Mouse (Mus musculus): Measurements from ENCODE around the gene Rptor.

The Rptor gene

GRCm38 (mm10) chr11:119814035-119814558 is 211.4 kb downstream of the Rptor start:
- ChIA-PET CTCF (interaction anchor here in 1 of 4 experiments (0.6 kb wide), 1 partner anchor 723 kb away, joined by 3 read pairs; no protein-coding TSS in a partner anchor), POLR2A (interaction anchor here in 1 of 4 experiments (1.0 to 1.3 kb wide), 3 partner anchors 11 to 122 kb away, joined by 3 read pairs; no protein-coding TSS in a partner anchor)

GRCm38 (mm10) chr11:119816798-119817361 is 214.2 kb downstream of the Rptor start:
- POLR2A ChIA-PET, result interaction anchor here in 2 of 4 experiments (0.7 to 1.0 kb wide), 2 partner anchors 78 to 207 kb away, joined by 3 to 5 read pairs; no protein-coding TSS in a partner anchor
- CTCF ChIA-PET, result interaction anchor here in 1 of 4 experiments (1.2 kb wide), 1 partner anchor 190 kb away, joined by 4 read pairs; no protein-coding TSS in a partner anchor

- CTCF ChIA-PET, result no interaction called here
- POLR2A ChIA-PET, result interaction anchor here in 1 of 4 experiments (1.6 kb wide), 1 partner anchor 16 kb away, joined by 4 read pairs; no protein-coding TSS in a partner anchor
Measured at GRCm38 (mm10) chr11:119817362-119817837, 214.7 kb downstream of the Rptor start.

GRCm38 (mm10) chr11:119817898-119818297 is 215.2 kb downstream of the Rptor start:
- ChIA-PET CTCF (no interaction called here), POLR2A (interaction anchor here in 1 of 4 experiments (1.6 kb wide), 1 partner anchor 15 kb away, joined by 4 read pairs; no protein-coding TSS in a partner anchor)

- ChIA-PET POLR2A (interaction anchor here in 2 of 4 experiments (1.1 to 1.3 kb wide), 3 partner anchors 10 to 57 kb away, joined by 3 read pairs; no protein-coding TSS in a partner anchor), CTCF (interaction anchor here in 1 of 4 experiments (0.5 kb wide), 1 partner anchor 522 kb away, joined by 4 read pairs; no protein-coding TSS in a partner anchor)
Measured at GRCm38 (mm10) chr11:119821514-119821913, 218.8 kb downstream of the Rptor start.

- POLR2A ChIA-PET, result interaction anchor here in 1 of 4 experiments (0.9 to 2.2 kb wide), 4 partner anchors 8 to 85 kb away, joined by 3 to 4 read pairs (median 4); no protein-coding TSS in a partner anchor
- CTCF ChIA-PET, result interaction anchor here in 2 of 4 experiments (0.6 kb wide), 2 partner anchors 202 to 1176 kb away, joined by 3 read pairs; no protein-coding TSS in a partner anchor
Measured at GRCm38 (mm10) chr11:119824072-119824649, 221.5 kb downstream of the Rptor start.

GRCm38 (mm10) chr11:119825783-119826182 is 223.1 kb downstream of the Rptor start:
- ChIA-PET CTCF (no interaction called here), POLR2A (interaction anchor here in 1 of 4 experiments (0.9 kb wide), 1 partner anchor 523 kb away, joined by 3 read pairs; no protein-coding TSS in a partner anchor)

- POLR2A ChIA-PET, result interaction anchor here in 1 of 4 experiments (0.9 kb wide), 1 partner anchor 523 kb away, joined by 3 read pairs; no protein-coding TSS in a partner anchor
- CTCF ChIA-PET, result no interaction called here
Measured at GRCm38 (mm10) chr11:119826239-119826638, 223.5 kb downstream of the Rptor start.

GRCm38 (mm10) chr11:119829116-119829515 is 226.4 kb downstream of the Rptor start:
- CTCF ChIA-PET, result no interaction called here
- POLR2A ChIA-PET, result interaction anchor here in 1 of 4 experiments (0.8 kb wide), 1 partner anchor 33 kb away, joined by 3 read pairs; no protein-coding TSS in a partner anchor

- POLR2A ChIA-PET, result interaction anchor here in 3 of 4 experiments (0.6 to 1.6 kb wide), 3 partner anchors 28 to 214 kb away, joined by 3 to 7 read pairs (median 4); no protein-coding TSS in a partner anchor
Measured at GRCm38 (mm10) chr11:119831682-119832081, 229.0 kb downstream of the Rptor start.

GRCm38 (mm10) chr11:119833311-119833710 is 230.6 kb downstream of the Rptor start:
- ChIA-PET CTCF (interaction anchor here in 1 of 4 experiments (0.7 kb wide), 1 partner anchor 1867 kb away, joined by 3 read pairs; no protein-coding TSS in a partner anchor), POLR2A (interaction anchor here in 2 of 4 experiments (0.8 to 1.1 kb wide), 4 partner anchors 8 to 188 kb away, joined by 3 to 4 read pairs (median 4); no protein-coding TSS in a partner anchor)

More at GRCm38 (mm10) chr11:119831682-119832081, 229.0 kb downstream of the Rptor start:
- CTCF ChIA-PET, result no interaction called here

GRCm38 (mm10) chr11:119833877-119834804 is 231.4 kb downstream of the Rptor start:
- ChIA-PET POLR2A (interaction anchor here in 2 of 4 experiments (0.8 to 1.1 kb wide), 3 partner anchors 9 to 189 kb away, joined by 3 to 4 read pairs (median 4); no protein-coding TSS in a partner anchor), CTCF (no interaction called here)

GRCm38 (mm10) chr11:119836326-119836725 is 233.6 kb downstream of the Rptor start:
- CTCF ChIA-PET, result interaction anchor here in 3 of 4 experiments (0.5 to 1.6 kb wide), 3 partner anchors 17 to 332 kb away, joined by 3 read pairs; no protein-coding TSS in a partner anchor
- POLR2A ChIA-PET, result interaction anchor here in 1 of 4 experiments (1.0 to 1.7 kb wide), 2 partner anchors 21 to 46 kb away, joined by 3 to 4 read pairs; no protein-coding TSS in a partner anchor

- CTCF ChIA-PET, result interaction anchor here in 1 of 4 experiments (1.2 kb wide), 1 partner anchor 334 kb away, joined by 3 read pairs; no protein-coding TSS in a partner anchor
- POLR2A ChIA-PET, result no interaction called here
Measured at GRCm38 (mm10) chr11:119837786-119838185, 235.1 kb downstream of the Rptor start.

- ChIA-PET POLR2A (interaction anchor here in 2 of 4 experiments (0.6 to 1.3 kb wide), 4 partner anchors 9 to 78 kb away, joined by 3 read pairs; no protein-coding TSS in a partner anchor), CTCF (interaction anchor here in 2 of 4 experiments (0.5 to 1.7 kb wide), 3 partner anchors 66 to 336 kb away, joined by 3 to 12 read pairs (median 3); no protein-coding TSS in a partner anchor)
Measured at GRCm38 (mm10) chr11:119839411-119840342, 237.0 kb downstream of the Rptor start.

GRCm38 (mm10) chr11:119846608-119847007 is 243.9 kb downstream of the Rptor start:
- ChIA-PET POLR2A (interaction anchor here in 2 of 4 experiments (0.7 to 1.0 kb wide), 2 partner anchors 24 to 92 kb away, joined by 3 read pairs; no protein-coding TSS in a partner anchor), CTCF (no interaction called here)

Measured in embryonic stem cell, embryonic (primary cell).